Mouse (Mus musculus) limb, embryonic 11.5 days (tissue): Measurements from ENCODE around the gene Nudt9. TPM values are rescaled to one million over a fixed set of nuclear protein-coding genes. Genes with fewer than 3 reads are reported as not detected.

Experiments used
- ATAC-seq: fragments of 200-750 bp; cut with Nextera tagmentation; 2 replicates; pipeline ENCODE4 v1.8.0; 2017; ENCODE audit warnings: low read depth; ENCODE audit not compliant: insufficient number of reproducible peaks, low FRiP score, low TSS enrichment
- DNase-seq: peaks from one replicate; pipeline ENCODE4 v3.0.0-alpha.2; 2015; ENCODE audit warnings: low spot score
- H3K27ac ChIP-seq: fragments of 300-500 bp; sonication (generic); replicated peaks from 2 replicates; pipeline ENCODE4 v1.5.1; 2014; ENCODE audit warnings: low read depth, mild to moderate bottlenecking, low read length
- H3K27me3 ChIP-seq: fragments of 300-500 bp; sonication (generic); 2 replicates; pipeline ENCODE4 v1.6.1; 2014; ENCODE audit warnings: mild to moderate bottlenecking, low read length, mixed read lengths; ENCODE audit not compliant: control insufficient read depth, insufficient read depth
- H3K36me3 ChIP-seq: fragments of 300-500 bp; sonication (generic); 2 replicates; pipeline ENCODE4 v1.6.1; 2014; ENCODE audit warnings: mild to moderate bottlenecking, low read length, moderate library complexity, mixed read lengths; ENCODE audit not compliant: control insufficient read depth, insufficient read depth
- H3K4me1 ChIP-seq: fragments of 300-500 bp; sonication (generic); 2 replicates; pipeline ENCODE4 v1.6.1; 2014; ENCODE audit warnings: low read length, mixed read lengths; ENCODE audit not compliant: control insufficient read depth, insufficient read depth
- H3K4me2 ChIP-seq: fragments of 300-500 bp; sonication (generic); 2 replicates; pipeline ENCODE4 v1.6.1; 2014; ENCODE audit warnings: low read depth, mild to moderate bottlenecking, moderate library complexity; ENCODE audit not compliant: severe bottlenecking
- H3K4me3 ChIP-seq: fragments of 300-500 bp; sonication (generic); 2 replicates; pipeline ENCODE4 v1.5.1; 2014; ENCODE audit warnings: low read depth, low read length
- H3K9ac ChIP-seq: fragments of 300-500 bp; sonication (generic); 2 replicates; pipeline ENCODE4 v1.6.1; 2014; ENCODE audit warnings: mild to moderate bottlenecking, low read length
- H3K9me3 ChIP-seq: fragments of 300-500 bp; sonication (generic); 2 replicates; pipeline ENCODE4 v1.6.1; 2016; ENCODE audit warnings: low read length; ENCODE audit not compliant: control insufficient read depth
- WGBS: fragments of 180-500 bp; shearing (Covaris S2); extraction: QIAGEN DNeasy Blood & Tissue Kit; methylation state at CpG from one replicate; pipeline ENCODE4 v1.1.7; 2014; 5-methylcytosine and 5-hydroxymethylcytosine counted together
- polyA plus RNA-seq: library from polyadenylated mRNA; unstranded; fragments of >200 nt; fragmentation: Nextera tagmentation; extraction: Ambion mirVana; gene quantifications from 2 replicates; pipeline ENCODE4 v1.2.1, GENCODE M21; 2014

The Nudt9 gene
- polyA plus RNA-seq, 1 experiment from 2014 or later, result 67.7 TPM

- Histone ChIP-seq H3K4me3 (peak overlapping the region; percentile 82), H3K9ac (peak overlapping the region; percentile 87), H3K9me3 (no peaks in the 10 kb centered on the region), H3K36me3 (no peaks in the 10 kb centered on the region), H3K27me3 (no peaks in the 10 kb centered on the region), H3K4me2 (peak overlapping the region; percentile 70), H3K27ac (peak overlapping the region; percentile 64; the same call in 1 of the 2 replicates), H3K4me1 (peaks cover 6% of the 10 kb centered on the region; the same call in 1 of the 2 replicates)
- no peak; the same call in 1 of the 2 replicates for ATAC-seq
- no peak for DNase-seq
- WGBS, result 6% methylated on average over 19 of the region's 19 CpGs
These were observed 1.3 kb downstream of the Nudt9 start for GRCm38 (mm10) chr5:104047200-104048105.

- Histone ChIP-seq H3K4me2 (peak overlapping the region; percentile 70), H3K27me3 (no peaks in the 10 kb centered on the region), H3K4me1 (peaks cover 6% of the 10 kb centered on the region; the same call in 1 of the 2 replicates), H3K27ac (no peak overlapping the region), H3K36me3 (no peaks in the 10 kb centered on the region), H3K4me3 (peak overlapping the region; percentile 82), H3K9me3 (no peaks in the 10 kb centered on the region), H3K9ac (no peak overlapping the region)
- ATAC-seq (no peak), DNase-seq (no peak)
- 39% methylated on average over 4 of the region's 4 CpGs for WGBS
These were observed 2.0 kb downstream of the Nudt9 start for GRCm38 (mm10) chr5:104048139-104048538.

- H3K9me3 ChIP-seq, result no peaks in the 10 kb centered on the region
- H3K27ac ChIP-seq, result no peak overlapping the region
- H3K4me3 ChIP-seq, result no peak overlapping the region
- 67% methylated on average over 8 of the region's 8 CpGs for WGBS
- H3K4me1 ChIP-seq, result peaks cover 3% of the 10 kb centered on the region; the same call in 1 of the 2 replicates
- no peak overlapping the region for H3K4me2 ChIP-seq
- H3K9ac ChIP-seq, result no peak overlapping the region
- H3K36me3 ChIP-seq, result no peaks in the 10 kb centered on the region; the same call in 1 of the 2 replicates
- no peaks in the 10 kb centered on the region for H3K27me3 ChIP-seq
- peak; percentile 38 for DNase-seq
- ATAC-seq, result no peak
These were observed 6.8 kb downstream of the Nudt9 start for GRCm38 (mm10) chr5:104052956-104053355.

GRCm38 (mm10) chr5:104054938-104055337 is 8.8 kb downstream of the Nudt9 start:
- ATAC-seq (no peak), DNase-seq (no peak)
- H3K36me3 ChIP-seq, result no peaks in the 10 kb centered on the region; the same call in 1 of the 2 replicates
- no peak overlapping the region for H3K4me3 ChIP-seq
- no peaks in the 10 kb centered on the region for H3K9me3 ChIP-seq
- no peaks in the 10 kb centered on the region for H3K27me3 ChIP-seq
- WGBS, result 91% methylated on average over 4 of the region's 4 CpGs
- no peak overlapping the region for H3K27ac ChIP-seq
- H3K4me2 ChIP-seq, result no peak overlapping the region
- no peaks in the 10 kb centered on the region for H3K4me1 ChIP-seq
- no peak overlapping the region for H3K9ac ChIP-seq

- no peak for ATAC-seq
- H3K4me2 ChIP-seq, result no peak overlapping the region
- DNase-seq, result no peak
- 96% methylated on average over 4 of the region's 4 CpGs for WGBS
- H3K9me3 ChIP-seq, result no peaks in the 10 kb centered on the region
- H3K36me3 ChIP-seq, result peaks cover under 1% of the 10 kb centered on the region; the same call in 1 of the 2 replicates
- no peaks in the 10 kb centered on the region for H3K27me3 ChIP-seq
- no peak overlapping the region for H3K4me3 ChIP-seq
- no peak overlapping the region for H3K9ac ChIP-seq
- H3K4me1 ChIP-seq, result no peaks in the 10 kb centered on the region
- H3K27ac ChIP-seq, result no peak overlapping the region
These were observed 9.7 kb downstream of the Nudt9 start for GRCm38 (mm10) chr5:104055816-104056215.

- DNase-seq (no peak), ATAC-seq (no peak)
- Histone ChIP-seq H3K4me3 (no peak overlapping the region), H3K36me3 (peaks cover 3% of the 10 kb centered on the region; the same call in 1 of the 2 replicates), H3K4me2 (no peak overlapping the region), H3K9me3 (no peaks in the 10 kb centered on the region), H3K27me3 (no peaks in the 10 kb centered on the region), H3K4me1 (no peaks in the 10 kb centered on the region), H3K9ac (no peak overlapping the region), H3K27ac (no peak overlapping the region)
- 95% methylated on average over 7 of the region's 7 CpGs for WGBS
These were observed 10.2 kb downstream of the Nudt9 start for GRCm38 (mm10) chr5:104056295-104056694.

- no peak overlapping the region for H3K4me2 ChIP-seq
- DNase-seq (peak; percentile 63), ATAC-seq (no peak)
- H3K4me1 ChIP-seq, result no peaks in the 10 kb centered on the region
- no peaks in the 10 kb centered on the region for H3K27me3 ChIP-seq
- H3K9ac ChIP-seq, result no peak overlapping the region
- no peak overlapping the region for H3K4me3 ChIP-seq
- no peaks in the 10 kb centered on the region for H3K9me3 ChIP-seq
- no peak overlapping the region for H3K27ac ChIP-seq
- WGBS, result 70% methylated on average over 15 of the region's 15 CpGs
- H3K36me3 ChIP-seq, result peaks cover 7% of the 10 kb centered on the region; the same call in 1 of the 2 replicates
These were observed 11.9 kb downstream of the Nudt9 start for GRCm38 (mm10) chr5:104058021-104058420.

GRCm38 (mm10) chr5:104059628-104060027 is 13.5 kb downstream of the Nudt9 start:
- Histone ChIP-seq H3K36me3 (peaks cover 7% of the 10 kb centered on the region; the same call in 1 of the 2 replicates), H3K9me3 (no peaks in the 10 kb centered on the region), H3K4me1 (no peaks in the 10 kb centered on the region), H3K4me2 (no peak overlapping the region), H3K9ac (no peak overlapping the region), H3K27me3 (no peaks in the 10 kb centered on the region), H3K27ac (no peak overlapping the region), H3K4me3 (no peak overlapping the region)
- ATAC-seq, result no peak
- no peak for DNase-seq
- WGBS, result 81% methylated on average over 9 of the region's 9 CpGs
